Mouse (Mus musculus): ENCODE results near the gene Farsa. TPM values are rescaled to one million over a fixed set of nuclear protein-coding genes. Genes with fewer than 3 reads are reported as not detected.

Gene Farsa
- polyA plus RNA-seq, 1 experiment, result 109 TPM

DNA sequence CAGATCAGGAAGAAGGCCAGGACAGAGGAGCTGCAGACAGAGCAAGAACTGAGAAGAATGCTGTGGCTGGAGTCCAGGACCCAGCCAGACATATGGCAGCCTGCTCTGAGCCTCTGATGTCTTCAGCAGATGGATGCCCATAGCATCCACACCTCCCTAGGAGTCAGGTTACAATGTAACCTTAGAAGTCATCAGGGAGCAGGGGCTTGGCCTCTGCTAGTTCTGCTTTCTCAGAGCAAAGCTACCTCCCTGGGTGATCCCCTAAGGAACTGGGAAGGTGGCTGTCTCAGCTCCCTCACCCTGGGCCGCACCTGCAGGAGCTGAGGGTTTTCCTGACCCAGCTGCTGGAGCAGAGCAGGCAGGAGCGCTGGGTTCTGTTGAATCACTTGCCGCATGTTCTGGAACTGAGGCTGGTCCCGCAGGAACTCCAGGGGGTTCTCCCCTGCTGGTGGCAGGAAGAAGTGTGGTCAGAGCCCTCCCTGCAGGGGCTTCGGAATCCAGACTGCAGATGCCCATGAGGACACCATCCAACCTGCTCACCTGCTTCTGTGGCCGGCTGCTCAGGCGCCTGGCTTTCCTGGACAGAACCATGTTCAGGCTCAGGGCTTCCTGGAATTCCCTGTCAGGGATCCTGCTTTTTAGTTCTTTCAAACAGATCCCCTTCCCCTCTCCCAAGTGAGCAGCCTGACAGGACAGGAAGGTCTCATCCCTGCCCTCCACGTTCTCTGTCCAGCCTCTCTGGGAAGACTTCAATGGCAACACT is 19.5 kb upstream of the Farsa start:
- TF ChIP-seq CTCF (IDR thresholded peaks at IDR 0.05; ENCODE audit: borderline replicate concordance, extremely low read depth, insufficient read depth, insufficient read length) (no peak), POLR2A (IDR thresholded peaks at IDR 0.05; ENCODE audit: borderline replicate concordance, extremely low read depth, insufficient read depth, insufficient read length, poor library complexity, severe bottlenecking) (no peak)

DNA sequence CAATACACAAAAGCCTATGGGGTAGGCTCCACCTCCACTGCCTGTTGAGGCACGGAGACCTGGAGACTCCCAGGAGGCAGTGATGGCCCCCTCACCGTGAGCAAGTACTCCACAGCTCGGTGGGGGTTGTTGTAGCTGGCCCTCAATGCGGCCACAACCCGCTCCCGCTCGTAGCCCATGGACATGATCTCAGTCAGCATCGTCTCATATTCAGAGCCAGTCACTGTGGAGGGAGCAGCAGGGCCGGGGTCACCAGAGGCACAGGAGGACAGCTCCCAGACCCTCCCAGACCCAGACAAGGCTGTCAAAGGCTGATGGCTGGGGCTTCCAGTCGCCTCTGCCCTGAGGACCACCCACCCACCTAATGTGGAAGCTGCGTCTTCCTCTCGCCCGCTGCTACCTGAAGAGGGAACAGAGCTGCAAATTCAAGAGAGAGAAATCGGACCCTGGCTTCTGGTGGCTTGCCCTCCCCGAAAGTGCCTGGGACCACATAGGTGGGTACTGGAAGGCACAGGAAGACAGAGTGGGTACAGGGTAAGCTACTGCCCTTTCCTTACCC is 18.8 kb upstream of the Farsa start:
- no peak for DNase-seq (ENCODE audit: low read depth)
- TF ChIP-seq POLR2A (IDR thresholded peaks at IDR 0.05; ENCODE audit: borderline replicate concordance, extremely low read depth, insufficient read depth, insufficient read length, poor library complexity, severe bottlenecking), result no peak
- no peak for TF ChIP-seq CTCF (IDR thresholded peaks at IDR 0.05; ENCODE audit: borderline replicate concordance, extremely low read depth, insufficient read depth, insufficient read length)

More for the DNA sequence above, 19.5 kb upstream of the Farsa start:
- DNase-seq (ENCODE audit: low read depth), result no peak

DNA sequence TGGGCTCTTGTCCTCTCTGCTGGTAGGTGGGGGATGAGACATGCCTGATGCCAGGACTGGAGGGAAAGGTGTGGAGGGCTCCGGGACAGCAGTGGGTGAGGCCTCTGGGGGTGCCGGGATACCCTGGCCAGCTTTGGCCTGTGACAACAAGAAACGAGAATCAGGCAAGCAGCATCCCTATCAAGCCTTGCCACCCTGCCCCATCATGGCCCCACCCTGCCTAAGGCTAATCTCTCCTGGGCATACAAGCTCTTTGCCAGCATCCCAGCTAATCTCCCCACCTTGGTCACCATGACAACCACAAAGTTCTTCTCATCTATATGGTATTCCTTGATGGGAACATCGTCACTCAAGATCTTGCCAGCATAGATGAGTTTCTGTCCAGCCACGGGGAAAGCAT is 18.3 kb upstream of the Farsa start:
- no peak for DNase-seq (ENCODE audit: low read depth)
- TF ChIP-seq POLR2A (IDR thresholded peaks at IDR 0.05; ENCODE audit: borderline replicate concordance, extremely low read depth, insufficient read depth, insufficient read length, poor library complexity, severe bottlenecking) (no peak), CTCF (IDR thresholded peaks at IDR 0.05; ENCODE audit: borderline replicate concordance, extremely low read depth, insufficient read depth, insufficient read length) (no peak)

- no peak for TF ChIP-seq POLR2A (IDR thresholded peaks at IDR 0.05; ENCODE audit: borderline replicate concordance, extremely low read depth, insufficient read depth, insufficient read length, poor library complexity, severe bottlenecking)
- no peak for TF ChIP-seq CTCF (IDR thresholded peaks at IDR 0.05; ENCODE audit: borderline replicate concordance, extremely low read depth, insufficient read depth, insufficient read length)
- no peak for DNase-seq (ENCODE audit: low read depth)
These were observed 17.4 kb upstream of the Farsa start for GRCm38 (mm10) chr8:84839411-84839810.

DNA sequence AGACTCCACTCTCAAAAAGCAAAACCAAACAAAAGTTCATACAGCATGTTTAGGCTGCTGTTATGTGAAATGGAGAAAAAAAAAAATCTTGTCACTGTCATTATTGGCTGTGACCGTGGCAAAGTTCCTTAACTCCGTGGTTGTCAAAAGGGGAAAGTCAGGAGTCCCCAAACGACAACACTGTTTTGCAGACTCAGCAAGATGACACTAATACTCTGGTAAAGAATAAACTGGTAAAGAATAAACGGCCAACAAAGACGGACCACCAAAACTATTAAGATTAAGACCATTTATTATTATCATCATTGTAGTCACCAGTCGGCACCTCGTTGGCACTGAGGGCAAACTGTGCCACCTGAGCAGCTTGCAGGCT is 16.9 kb upstream of the Farsa start:
- TF ChIP-seq CTCF (IDR thresholded peaks at IDR 0.05; ENCODE audit: borderline replicate concordance, extremely low read depth, insufficient read depth, insufficient read length), result no peak
- DNase-seq (ENCODE audit: low read depth), result no peak

- TF ChIP-seq CTCF (IDR thresholded peaks at IDR 0.05; ENCODE audit: borderline replicate concordance, extremely low read depth, insufficient read depth, insufficient read length) (no peak), POLR2A (IDR thresholded peaks at IDR 0.05; ENCODE audit: borderline replicate concordance, extremely low read depth, insufficient read depth, insufficient read length, poor library complexity, severe bottlenecking) (peak; percentile 87)
- peak; percentile 99 for DNase-seq (ENCODE audit: low read depth)
These were observed 16.4 kb upstream of the Farsa start, which contains the start of gene Rad23a for GRCm38 (mm10) chr8:84840248-84840999. Gene Rad23a (minus strand): TSS chr8:84840665.

- TF ChIP-seq POLR2A (IDR thresholded peaks at IDR 0.05; ENCODE audit: borderline replicate concordance, extremely low read depth, insufficient read depth, insufficient read length, poor library complexity, severe bottlenecking) (no peak), CTCF (IDR thresholded peaks at IDR 0.05; ENCODE audit: borderline replicate concordance, extremely low read depth, insufficient read depth, insufficient read length) (no peak)
- no peak for DNase-seq (ENCODE audit: low read depth)
These were observed 15.3 kb upstream of the Farsa start for GRCm38 (mm10) chr8:84841514-84841913.

- TF ChIP-seq POLR2A (IDR thresholded peaks at IDR 0.05; ENCODE audit: borderline replicate concordance, extremely low read depth, insufficient read depth, insufficient read length, poor library complexity, severe bottlenecking) (no peak), CTCF (IDR thresholded peaks at IDR 0.05; ENCODE audit: borderline replicate concordance, extremely low read depth, insufficient read depth, insufficient read length) (no peak)
- no peak for DNase-seq (ENCODE audit: low read depth)
These were observed 12.3 kb upstream of the Farsa start for GRCm38 (mm10) chr8:84844397-84845070.

DNA sequence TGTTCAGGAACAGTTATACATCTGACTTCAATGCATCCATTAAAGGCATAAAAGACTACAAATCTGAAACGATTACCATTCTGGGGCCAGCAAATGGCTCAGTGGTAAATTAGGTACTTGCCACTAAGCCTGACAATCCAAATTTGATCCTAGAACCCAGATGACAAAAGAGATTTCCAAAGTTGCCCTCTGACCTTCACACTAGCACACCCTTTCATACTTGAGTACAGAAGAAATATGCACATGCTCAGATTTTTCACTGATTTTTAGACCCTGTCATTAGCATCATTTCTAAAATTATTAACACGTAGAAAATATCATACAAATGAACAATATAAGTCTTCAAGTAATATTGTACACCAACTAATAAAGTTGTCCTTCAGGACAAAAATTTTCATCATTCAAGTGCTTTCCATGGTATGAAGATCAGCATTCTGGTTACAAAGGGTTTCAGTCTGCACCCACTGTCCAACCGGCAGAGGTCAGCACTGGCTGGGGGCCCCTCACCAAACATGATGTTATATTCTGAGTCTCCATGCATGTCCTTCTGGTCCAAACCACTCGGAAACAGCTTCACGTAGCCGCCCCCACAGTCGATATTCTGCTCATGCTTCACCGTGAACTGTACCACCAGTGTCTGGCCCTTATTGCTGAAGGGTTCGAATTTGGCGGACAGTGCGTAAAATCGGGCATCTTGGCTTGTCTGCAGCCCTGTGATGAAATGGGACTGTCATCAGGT is 11.3 kb upstream of the Farsa start:
- TF ChIP-seq POLR2A (IDR thresholded peaks at IDR 0.05; ENCODE audit: borderline replicate concordance, extremely low read depth, insufficient read depth, insufficient read length, poor library complexity, severe bottlenecking), result no peak
- peak; percentile 57 for TF ChIP-seq CTCF (IDR thresholded peaks at IDR 0.05; ENCODE audit: borderline replicate concordance, extremely low read depth, insufficient read depth, insufficient read length)
- peak; percentile 64 for DNase-seq (ENCODE audit: low read depth)

DNA sequence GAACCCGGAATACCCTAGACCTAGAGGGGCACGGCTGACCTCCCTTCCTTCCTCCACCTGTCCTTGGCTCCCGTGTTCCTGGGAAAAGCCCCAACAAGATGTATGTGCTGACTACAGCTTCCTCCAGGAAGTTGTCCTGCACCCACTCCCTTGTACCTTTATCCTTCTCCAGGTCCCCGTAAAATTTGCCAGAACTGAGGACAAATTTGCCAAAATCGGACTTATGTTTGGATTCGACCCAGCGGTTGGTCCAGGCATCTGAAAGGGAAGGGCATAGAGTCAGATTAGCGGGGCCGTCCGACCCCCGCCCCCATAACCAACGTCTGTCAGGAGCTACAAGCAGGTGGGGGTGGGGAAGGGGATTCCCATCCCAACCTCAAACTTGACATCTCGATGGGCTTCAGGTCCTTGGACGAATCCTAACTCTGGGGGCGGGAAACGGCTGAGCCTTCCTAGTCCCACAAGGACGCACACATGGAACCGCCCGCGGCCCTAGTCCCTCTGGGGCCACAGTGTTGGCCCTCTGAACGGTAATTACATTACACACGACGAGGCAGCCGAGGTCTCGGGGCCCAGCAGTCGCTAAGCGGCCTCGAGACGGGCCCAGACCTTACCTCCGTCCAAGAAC is 10.6 kb upstream of the Farsa start:
- no peak for DNase-seq (ENCODE audit: low read depth)
- TF ChIP-seq POLR2A (IDR thresholded peaks at IDR 0.05; ENCODE audit: borderline replicate concordance, extremely low read depth, insufficient read depth, insufficient read length, poor library complexity, severe bottlenecking) (no peak), CTCF (IDR thresholded peaks at IDR 0.05; ENCODE audit: borderline replicate concordance, extremely low read depth, insufficient read depth, insufficient read length) (no peak)
